Mouse (Mus musculus) Patski (cell line): ENCODE results near the gene Stx8. TPM values are rescaled to one million over a fixed set of nuclear protein-coding genes. Genes with fewer than 3 reads are reported as not detected.

ENCODE experiments used
- ATAC-seq: fragments of 100-300 bp; one replicate; pipeline ENCODE4 v1.8.0; 2021
- CTCF ChIA-PET: fragments of 350-600 bp; sonication (Branson Sonifier 250); formaldehyde crosslinking; loops from one replicate; lab custom pipeline; 2022; ENCODE audit warnings: inconsistent platforms; lab: Charles Lee
- POLR2A ChIA-PET: fragments of 350-600 bp; sonication (Branson Sonifier 250); formaldehyde crosslinking; loops from one replicate; lab custom pipeline; 2022; ENCODE audit warnings: antibody characterized with exemption, inconsistent platforms; lab: Charles Lee
- DNase-seq: peaks from one replicate; pipeline ENCODE4 v3.0.0-alpha.2; 2011; ENCODE audit warnings: low read depth, low spot score
- H3K27me3 ChIP-seq: fragments of 371-371 bp; one replicate; pipeline ENCODE4 v1.5.1; 2021
- CTCF ChIP-seq: fragments of 100-300 bp; IDR thresholded peaks from one replicate; pipeline ENCODE4 v1.5.1; 2021
- in situ Hi-C: fragments of 300-500 bp; cut with MboI; formaldehyde crosslinking; loops from 3 replicates; pipeline ENCODE4 v1.11.1; 2018; ENCODE audit warnings: low pct_unique_long_range_greater_than_20kb, mixed read lengths
- polyA plus RNA-seq: library from polyadenylated mRNA; unstranded; gene quantifications from one replicate; pipeline ENCODE4 v1.2.3, GENCODE M21; 2021

Stx8 gene
- polyA plus RNA-seq, 1 experiment from 2014 or later: 64.8 TPM

GRCm38 (mm10) chr11:68103480-68103879 lies 137.5 kb downstream of the Stx8 start:
- ATAC-seq: no peak
- in situ Hi-C loops: no loop called here
- no peak for TF ChIP-seq CTCF
- no peak for DNase-seq
- ChIA-PET POLR2A (no interaction called here), CTCF (no interaction called here)
- no peaks in the 10 kb centered on the region for H3K27me3 ChIP-seq

DNA sequence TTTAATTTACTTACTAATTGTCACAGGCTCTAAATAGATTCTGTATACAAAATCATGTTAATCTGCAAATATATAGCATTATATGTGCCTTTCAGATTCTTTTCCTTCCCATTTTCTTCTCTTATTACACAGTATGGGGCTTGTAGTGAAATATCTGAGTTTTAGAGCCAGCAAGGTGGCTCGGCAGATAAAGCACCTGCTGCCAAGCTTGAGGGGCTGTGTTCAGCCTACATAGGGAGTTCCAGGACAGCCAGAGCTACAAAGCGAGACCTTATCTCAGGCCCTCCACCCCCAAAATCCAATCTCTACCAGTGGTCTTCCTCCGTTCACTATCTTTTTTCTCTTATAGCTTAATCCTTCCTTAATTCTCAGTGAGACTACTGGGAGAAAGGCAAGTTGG lies 140.1 kb downstream of the Stx8 start:
- CTCF ChIA-PET: no interaction called here
- POLR2A ChIA-PET: no interaction called here
- TF ChIP-seq CTCF: no peak
- no peaks in the 10 kb centered on the region for H3K27me3 ChIP-seq
- in situ Hi-C loops: no loop called here
- no peak for ATAC-seq
- DNase-seq: no peak

DNA sequence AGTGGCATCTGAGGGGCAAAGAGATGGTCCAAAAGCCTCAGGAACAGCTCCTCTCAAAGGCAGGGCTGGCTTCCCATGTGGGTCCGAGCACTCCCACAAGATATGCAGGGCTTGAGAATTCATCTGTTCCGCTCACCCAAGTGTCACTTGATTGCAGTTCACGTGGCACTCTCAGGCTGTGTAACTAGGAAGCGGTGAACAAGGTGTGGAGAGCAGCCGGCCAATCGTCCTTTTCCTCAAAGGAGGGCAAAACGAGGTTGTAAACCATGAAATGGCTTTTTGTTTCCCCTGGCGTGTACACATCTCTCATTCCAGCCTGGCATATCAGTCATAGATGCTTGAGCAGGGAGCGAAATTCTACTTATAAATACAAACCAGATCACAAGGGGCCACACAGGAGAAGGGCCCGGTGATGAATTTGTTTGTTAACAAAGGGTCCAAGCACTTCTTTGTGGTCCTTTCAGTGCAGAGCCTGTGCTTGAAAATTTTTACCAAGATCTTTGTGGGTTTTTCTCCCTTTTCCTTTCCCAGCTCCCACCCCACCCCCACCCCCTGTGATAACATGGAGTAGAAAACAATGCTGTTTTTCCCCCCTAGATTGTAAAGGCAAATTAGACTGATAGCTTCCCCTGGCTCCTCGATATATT lies 147.6 kb downstream of the Stx8 start:
- CTCF ChIA-PET: no interaction called here
- DNase-seq (no peak), ATAC-seq (no peak)
- TF ChIP-seq CTCF: no peak
- in situ Hi-C loops: no loop called here
- H3K27me3 ChIP-seq: no peaks in the 10 kb centered on the region
- POLR2A ChIA-PET: no interaction called here

DNA sequence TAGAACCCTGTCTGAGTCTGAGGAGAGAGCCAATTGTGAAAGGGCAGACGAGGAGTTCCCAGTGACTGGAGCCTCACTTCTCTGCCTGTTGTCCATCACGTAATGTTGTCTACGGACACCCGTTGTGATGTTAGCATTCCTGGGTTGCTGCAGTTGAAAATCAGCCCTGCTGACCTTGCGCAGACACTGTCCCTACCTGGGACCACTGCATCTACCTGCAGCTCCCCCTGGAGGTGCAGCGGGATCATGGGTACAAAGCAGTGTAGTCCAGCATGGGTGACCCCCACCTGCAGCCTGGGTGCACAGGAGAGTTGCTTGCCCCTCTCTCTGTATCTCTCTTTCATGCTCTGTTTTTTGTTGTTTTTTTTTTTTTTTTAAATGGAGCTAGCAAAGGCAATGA lies 148.2 kb downstream of the Stx8 start:
- TF ChIP-seq CTCF: no peak
- ChIA-PET POLR2A (no interaction called here), CTCF (no interaction called here)
- ATAC-seq: no peak
- in situ Hi-C loops: no loop called here
- H3K27me3 ChIP-seq: no peaks in the 10 kb centered on the region
- DNase-seq: no peak

DNA sequence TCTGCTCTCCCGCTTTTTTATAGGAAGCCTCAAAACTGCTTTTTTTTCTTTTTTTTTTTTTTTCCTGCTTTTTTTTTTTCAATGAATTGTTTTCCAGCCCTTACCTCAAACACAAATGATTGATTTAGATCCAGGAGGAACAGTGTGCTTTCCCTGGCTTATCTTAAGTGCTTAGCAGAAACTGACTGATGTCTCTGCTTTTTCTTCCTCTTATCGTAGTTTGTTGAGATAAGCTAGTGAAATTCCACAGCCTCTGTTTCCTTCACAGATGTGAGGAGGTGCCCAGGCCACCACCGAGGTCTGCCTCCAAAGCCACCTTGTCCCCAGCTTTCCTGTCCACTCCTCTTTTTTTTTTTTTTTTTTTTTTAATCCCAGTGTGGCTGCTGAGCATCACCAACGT lies 150.2 kb downstream of the Stx8 start:
- no peak for TF ChIP-seq CTCF
- DNase-seq: no peak
- in situ Hi-C loops: no loop called here
- no peak for ATAC-seq
- no peaks in the 10 kb centered on the region for H3K27me3 ChIP-seq
- ChIA-PET CTCF (no interaction called here), POLR2A (interaction anchor here (0.6 to 0.7 kb wide), 3 partner anchors 34 to 270 kb away, joined by 3 to 7 read pairs (median 3); no protein-coding TSS in a partner anchor)

- no peak for ATAC-seq
- no peaks in the 10 kb centered on the region for H3K27me3 ChIP-seq
- TF ChIP-seq CTCF: no peak
- CTCF ChIA-PET: no interaction called here
- in situ Hi-C loops: no loop called here
- no peak for DNase-seq
- POLR2A ChIA-PET: no interaction called here
These were observed 152.1 kb downstream of the Stx8 start for GRCm38 (mm10) chr11:68117878-68118660.

DNA sequence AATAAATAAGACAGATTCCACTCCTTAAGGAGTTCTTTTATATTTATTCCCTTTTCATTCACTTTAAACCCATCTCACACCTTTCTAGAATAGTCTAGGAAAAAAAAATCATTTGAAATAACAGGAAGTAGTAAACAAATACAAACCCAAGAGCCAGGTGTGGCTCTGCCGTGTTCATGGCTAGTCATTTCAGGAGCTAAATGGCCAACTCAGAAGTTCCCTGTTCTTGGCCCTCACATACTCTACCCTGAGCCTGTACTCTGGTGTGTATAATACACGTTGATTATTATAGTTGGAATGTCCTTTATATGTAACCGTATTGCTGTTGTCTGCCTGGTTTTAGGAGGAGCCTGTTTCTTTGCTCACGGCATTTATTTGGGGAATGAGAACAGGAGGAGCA lies 152.7 kb downstream of the Stx8 start:
- ATAC-seq (no peak), DNase-seq (no peak)
- ChIA-PET POLR2A (no interaction called here), CTCF (interaction anchor here (1.0 kb wide), 1 partner anchor 27 kb away, joined by 3 read pairs; no protein-coding TSS in a partner anchor)
- H3K27me3 ChIP-seq: no peaks in the 10 kb centered on the region
- in situ Hi-C loops: no loop called here
- no peak for TF ChIP-seq CTCF

DNA sequence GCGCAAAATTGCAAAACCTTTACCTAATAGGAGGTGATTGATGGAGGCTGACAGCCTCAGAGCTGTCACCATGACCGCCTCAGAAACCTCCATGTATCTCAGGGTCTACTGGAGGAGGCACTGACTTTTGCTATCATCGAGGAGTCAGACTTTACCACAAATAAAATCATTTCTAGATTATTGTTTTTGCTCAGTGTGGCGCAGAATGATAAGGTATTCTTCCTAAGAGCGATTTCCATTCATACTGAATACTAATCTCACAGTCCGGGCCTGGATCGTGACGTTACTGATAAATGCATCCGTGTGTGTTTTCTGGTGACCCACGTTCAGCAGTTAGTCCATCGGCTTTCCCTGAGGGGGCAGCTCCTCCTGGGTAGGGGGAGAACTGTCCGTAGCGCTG lies 153.1 kb downstream of the Stx8 start:
- DNase-seq (no peak), ATAC-seq (no peak)
- CTCF ChIA-PET: interaction anchor here (1.0 kb wide), 1 partner anchor 27 kb away, joined by 3 read pairs; no protein-coding TSS in a partner anchor
- in situ Hi-C loops: no loop called here
- POLR2A ChIA-PET: no interaction called here
- TF ChIP-seq CTCF: no peak
- no peaks in the 10 kb centered on the region for H3K27me3 ChIP-seq

- no peaks in the 10 kb centered on the region for H3K27me3 ChIP-seq
- ATAC-seq (no peak), DNase-seq (no peak)
- ChIA-PET POLR2A (no interaction called here), CTCF (no interaction called here)
- no peak for TF ChIP-seq CTCF
- in situ Hi-C loops: no loop called here
These were observed 155.3 kb downstream of the Stx8 start for GRCm38 (mm10) chr11:68121260-68121659.

DNA sequence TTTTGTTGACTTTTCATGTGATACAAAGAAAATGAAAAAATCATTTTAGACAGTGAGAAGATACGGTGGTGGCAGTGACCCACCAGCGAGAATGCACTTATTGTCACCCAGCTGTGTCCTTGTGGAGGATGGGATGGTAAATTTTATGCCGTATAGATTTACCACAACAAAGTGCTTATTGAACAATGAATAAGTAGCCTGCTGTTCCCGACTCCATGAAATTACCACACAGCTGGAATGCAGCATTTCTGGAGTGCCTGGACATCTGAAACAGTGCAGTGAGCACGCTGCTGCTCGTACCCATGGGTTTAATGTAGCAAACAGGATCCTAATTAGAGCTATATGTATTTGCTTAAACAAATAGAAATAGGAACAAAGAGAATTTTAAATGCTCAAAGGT lies 155.7 kb downstream of the Stx8 start:
- CTCF ChIA-PET: no interaction called here
- in situ Hi-C loops: no loop called here
- H3K27me3 ChIP-seq: no peaks in the 10 kb centered on the region
- DNase-seq (no peak), ATAC-seq (no peak)
- TF ChIP-seq CTCF: no peak
- POLR2A ChIA-PET: no interaction called here

- in situ Hi-C loops: no loop called here
- no peak for DNase-seq
- no peak for TF ChIP-seq CTCF
- no peaks in the 10 kb centered on the region for H3K27me3 ChIP-seq
- CTCF ChIA-PET: no interaction called here
- no peak for ATAC-seq
- POLR2A ChIA-PET: no interaction called here
These were observed 160.1 kb downstream of the Stx8 start for GRCm38 (mm10) chr11:68126071-68126470.
